ENCODE assay signal across 9 mouse cellular contexts in genomic region chrX:71052115-71052478, GRCm38 (mm10). TPM values are rescaled to one million over a fixed set of nuclear protein-coding genes. Genes with fewer than 3 reads are reported as not detected.
DNase-seq lines count a peak whose midpoint lies in the region; ATAC-seq and TF ChIP-seq lines count a peak whose summit lies in the region.
"Had no signal": no experiment of that assay in that cellular context is flagged by ENCODE, and none has a peak within 500 bp of the region (broad histone marks: within the 10 kb centered on the region; RNA-seq: fewer than 3 reads in every experiment).

No protein-coding gene starts in this region.

- no peak overlapping the region for H3K27ac ChIP-seq in ES-Bruce4 (ENCODE audit: insufficient read depth, low read length)
- no peak overlapping the region for H3K27ac ChIP-seq in liver, postnatal 0 days (ENCODE audit: low read depth)
- H3K27ac ChIP-seq in neural tube, embryonic 13.5 days (replicated peaks), result peak overlapping the region; percentile 85

- no peak overlapping the region for H3K9ac ChIP-seq in ES-Bruce4 (ENCODE audit: low read depth, poor library complexity, severe bottlenecking)
- H3K9ac ChIP-seq in liver, postnatal 0 days (replicated peaks), result no peak overlapping the region
- H3K9ac ChIP-seq in neural tube, embryonic 13.5 days, result peak overlapping the region; percentile 74

- ATAC-seq in liver, postnatal 0 days, result peak; percentile 44; the same call in 1 of the 2 replicates
- peak; percentile 66 for ATAC-seq in neural tube, embryonic 13.5 days (ENCODE audit: low read depth)

- peaks cover 4% of the 10 kb centered on the region for H3K27me3 ChIP-seq in ES-Bruce4 (ENCODE audit: control insufficient read depth, insufficient read depth, low read length, poor library complexity, severe bottlenecking)
- peaks cover 32% of the 10 kb centered on the region for H3K27me3 ChIP-seq in liver, postnatal 0 days (ENCODE audit: insufficient read depth, low read length)
- no peaks in the 10 kb centered on the region; the same call in 1 of the 2 replicates for H3K27me3 ChIP-seq in neural tube, embryonic 13.5 days

- 23% methylated on average over 19 of the region's 19 CpGs for WGBS in liver, postnatal 0 days (ENCODE audit: insufficient replicate concordance)
- WGBS in neural tube, embryonic 13.5 days, result 22% methylated on average over 19 of the region's 19 CpGs

- no peaks in the 10 kb centered on the region for H3K36me3 ChIP-seq in ES-Bruce4 (ENCODE audit: control insufficient read depth, insufficient read depth, low read length, poor library complexity, severe bottlenecking)
- no peaks in the 10 kb centered on the region for H3K36me3 ChIP-seq in liver, postnatal 0 days (replicated peaks; ENCODE audit: insufficient read depth, low read length)
- no peaks in the 10 kb centered on the region for H3K36me3 ChIP-seq in neural tube, embryonic 13.5 days

- TF ChIP-seq EP300 in ES-Bruce4 (IDR thresholded peaks at IDR 0.05; ENCODE audit: insufficient read depth, low read depth, low read length), result no peak
- no peak for TF ChIP-seq EP300 in liver, postnatal 0 days (IDR thresholded peaks at IDR 0.05; ENCODE audit: low read depth)

- peak; percentile 34 for TF ChIP-seq CTCF in ES-Bruce4 (IDR thresholded peaks at IDR 0.05; ENCODE audit: low read depth, low read length)
- TF ChIP-seq CTCF in liver, postnatal 0 days (IDR thresholded peaks at IDR 0.05; ENCODE audit: low read depth), result peak; percentile 50

- H3K4me2 ChIP-seq in liver, postnatal 0 days (ENCODE audit: low read depth, low read length), result peak overlapping the region; percentile 68
- peak overlapping the region; percentile 69 for H3K4me2 ChIP-seq in neural tube, embryonic 13.5 days

- no peaks in the 10 kb centered on the region for H3K9me3 ChIP-seq in ES-Bruce4 (replicated peaks; ENCODE audit: control insufficient read depth, insufficient read depth, low read length, poor library complexity, severe bottlenecking)
- no peaks in the 10 kb centered on the region for H3K9me3 ChIP-seq in liver, postnatal 0 days (ENCODE audit: low read length)
- H3K9me3 ChIP-seq in neural tube, embryonic 13.5 days, result no peaks in the 10 kb centered on the region

- H3K4me1 ChIP-seq in ES-Bruce4 (ENCODE audit: control insufficient read depth, insufficient read depth, low read length), result no peaks in the 10 kb centered on the region
- no peaks in the 10 kb centered on the region for H3K4me1 ChIP-seq in liver, postnatal 0 days (ENCODE audit: insufficient read depth)
- H3K4me1 ChIP-seq in neural tube, embryonic 13.5 days (replicated peaks), result peaks cover 20% of the 10 kb centered on the region

- H3K4me3 ChIP-seq in ES-Bruce4 (ENCODE audit: low read depth, low read length), result peak overlapping the region; percentile 46; the same call in 1 of the 2 replicates
- H3K4me3 ChIP-seq in liver, postnatal 0 days (ENCODE audit: low read depth, low read length), result peak overlapping the region; percentile 41
- peak overlapping the region; percentile 53 for H3K4me3 ChIP-seq in neural tube, embryonic 13.5 days

- peak; percentile 85 for DNase-seq in cerebellum, adult 8-10 months
- peak; percentile 44 to 86 for DNase-seq in frontal cortex, adult 2 months (ENCODE audit: extremely low spot score in 1 of 2, low spot score in 1 of 2)
- peak; percentile 89 for DNase-seq in heart, postnatal 4 days
- DNase-seq in layer of hippocampus, adult 8-10 months (ENCODE audit: low spot score in 2 of 2), result peak; percentile 63 to 78
- DNase-seq in liver, postnatal 0 days, result peak; percentile 55
- peak; percentile 40 for DNase-seq in thymus, postnatal 25 days

- no peak for TF ChIP-seq POLR2A in ES-Bruce4 (IDR thresholded peaks at IDR 0.05; ENCODE audit: insufficient read depth, low read length)

RNA-seq across cellular contexts. Expression of gene Mamld1, which starts 2.0 kb away (rescaled TPM):
- polyA plus RNA-seq in ES-Bruce4 (2011; ENCODE audit: insufficient read depth, insufficient read length, low read depth, missing spikeins), result 0.14 and 0.16 TPM in 2 replicates
- polyA plus RNA-seq in frontal cortex, adult 2 months (2012; rRNA removed), result 16.0 and 17.8 TPM in 2 replicates
- total RNA-seq in heart, postnatal 4 days (2021), result 10 to 100 TPM; 11.6 to 11.8 TPM
- 10 to 100 TPM; 28.2 to 33.0 (median 31.4) TPM for total RNA-seq in layer of hippocampus, adult 8-10 months (2022)
- 0.27 and 0.30 TPM in 2 replicates for polyA plus RNA-seq in liver, postnatal 0 days (2015; fragmentation: Nextera tagmentation; extraction: Ambion mirVana)
- polyA plus RNA-seq in neural tube, embryonic 13.5 days (2015; fragmentation: Nextera tagmentation; extraction: Ambion mirVana), result 6.7 and 6.9 TPM in 2 replicates
- total RNA-seq: neutrophil, adult 5-6 weeks had no signal
